Mouse (Mus musculus) CH12.LX (cell line): ENCODE measurements around the gene Six3. TPM values are rescaled to one million over a fixed set of nuclear protein-coding genes. Genes with fewer than 3 reads are reported as not detected.

Experiments used
- DNase-seq: peaks from one replicate; pipeline ENCODE4 v3.0.0-alpha.2; 2013; ENCODE audit errors: extremely low read depth
- H3K27ac ChIP-seq: 2 replicates; pipeline ENCODE4 v1.5.1; 2012; ENCODE audit warnings: low read depth, mild to moderate bottlenecking, control low read depth, moderate library complexity; ENCODE audit not compliant: insufficient read depth
- H3K27me3 ChIP-seq: replicated peaks from 2 replicates; pipeline ENCODE3; 2012; ENCODE audit warnings: inconsistent platforms
- H3K36me3 ChIP-seq, 2 experiments: replicated peaks in 1 of 2; 2 replicates each; pipeline versions ENCODE3 to v1.6.1; 2012; ENCODE audit warnings: inconsistent platforms in 1 of 2, low read length in 1 of 2, mild to moderate bottlenecking in 1 of 2, mixed read lengths in 1 of 2, moderate library complexity in 1 of 2; ENCODE audit not compliant: control insufficient read depth in 1 of 2, insufficient read depth in 1 of 2
- H3K4me1 ChIP-seq, 2 experiments: 2 replicates each; pipeline ENCODE4 v1.6.1; 2012; ENCODE audit warnings: inconsistent platforms in 1 of 2, moderate library complexity in 1 of 2; ENCODE audit not compliant: insufficient read depth in 2 of 2, control insufficient read depth in 1 of 2
- H3K4me2 ChIP-seq: 2 replicates; pipeline ENCODE4 v1.6.1; 2012; ENCODE audit warnings: low read depth, mild to moderate bottlenecking, control low read depth; ENCODE audit not compliant: poor library complexity, insufficient read depth, severe bottlenecking
- H3K4me3 ChIP-seq, 3 experiments: fragments of 150-350 bp in 1 of 3; sonication (generic) in 1 of 3; replicated peaks in 1 of 3; 2 replicates each; pipeline versions ENCODE3 to v1.5.1; 2011 to 2012; ENCODE audit warnings: low read depth in 2 of 3, low read length in 2 of 3, mild to moderate bottlenecking in 2 of 3, moderate library complexity in 2 of 3, control low read depth in 1 of 3, improper control_type of control experiment in 1 of 3, inconsistent platforms in 1 of 3, mixed read lengths in 1 of 3; ENCODE audit not compliant: poor library complexity in 1 of 3
- H3K79me2 ChIP-seq: replicated peaks from 2 replicates; pipeline ENCODE4 v1.6.1; 2012; ENCODE audit warnings: mild to moderate bottlenecking, moderate library complexity; ENCODE audit not compliant: control insufficient read depth, poor library complexity, insufficient read depth, severe bottlenecking; ENCODE audit errors: extremely low read depth
- H3K9ac ChIP-seq: 2 replicates; pipeline ENCODE4 v1.6.1; 2012; ENCODE audit warnings: low read depth, mild to moderate bottlenecking, control low read depth, moderate library complexity; ENCODE audit not compliant: insufficient read depth
- H3K9me3 ChIP-seq: replicated peaks from 2 replicates; pipeline ENCODE3; 2012; ENCODE audit warnings: low read length, inconsistent platforms, mixed read lengths
- BHLHE40 ChIP-seq: IDR thresholded peaks from 2 replicates; pipeline ENCODE4 v1.6.1; 2011; ENCODE audit warnings: mild to moderate bottlenecking, low read depth, low read length, improper control_type of control experiment
- CHD1 ChIP-seq: IDR thresholded peaks from 2 replicates; pipeline ENCODE4 v1.6.1; 2012; ENCODE audit warnings: low read depth, low read length, improper control_type of control experiment, inconsistent platforms
- E2F4 ChIP-seq: IDR thresholded peaks from 2 replicates; pipeline ENCODE4 v1.6.1; 2011; ENCODE audit warnings: low read depth, low read length, improper control_type of control experiment; ENCODE audit not compliant: insufficient replicate concordance
- GABPA ChIP-seq: IDR thresholded peaks from 2 replicates; pipeline ENCODE4 v1.6.1; 2012; ENCODE audit warnings: low read depth, low read length, improper control_type of control experiment, inconsistent platforms; ENCODE audit not compliant: insufficient replicate concordance
- HCFC1 ChIP-seq: IDR thresholded peaks from 2 replicates; pipeline ENCODE4 v1.6.1; 2012; ENCODE audit warnings: low read depth, mild to moderate bottlenecking, inconsistent platforms, low read length, improper control_type of control experiment
- JUND ChIP-seq: conservative IDR thresholded peaks from 2 replicates; pipeline ENCODE4 v1.6.1; 2011; ENCODE audit warnings: low read depth, low read length, improper control_type of control experiment
- MAX ChIP-seq: IDR thresholded peaks from 2 replicates; pipeline ENCODE4 v1.6.1; 2011; ENCODE audit warnings: low read length, improper control_type of control experiment
- MEF2A ChIP-seq: IDR thresholded peaks from 2 replicates; pipeline ENCODE4 v1.6.1; 2014; ENCODE audit warnings: low read depth, mild to moderate bottlenecking, inconsistent platforms, low read length, improper control_type of control experiment, borderline replicate concordance
- MYC ChIP-seq: IDR thresholded peaks from 2 replicates; pipeline ENCODE4 v1.6.1; 2011; ENCODE audit warnings: low read depth, mild to moderate bottlenecking, improper control_type of control experiment, low read length
- NRF1 ChIP-seq: IDR thresholded peaks from 2 replicates; pipeline ENCODE4 v1.6.1; 2014; ENCODE audit warnings: low read depth, mild to moderate bottlenecking, inconsistent platforms, low read length, improper control_type of control experiment, moderate library complexity
- POLR2A ChIP-seq: IDR thresholded peaks from 2 replicates; pipeline ENCODE4 v1.6.1; 2011; ENCODE audit warnings: low read depth, mild to moderate bottlenecking, improper control_type of control experiment, low read length
- POLR2AphosphoS2 ChIP-seq: IDR thresholded peaks from 2 replicates; pipeline ENCODE4 v1.6.1; 2011; ENCODE audit warnings: low read depth, low read length, improper control_type of control experiment
- RAD21 ChIP-seq: IDR thresholded peaks from 2 replicates; pipeline ENCODE4 v1.6.1; 2011; ENCODE audit warnings: low read depth, mild to moderate bottlenecking, low read length, improper control_type of control experiment, moderate library complexity
- RCOR1 ChIP-seq: conservative IDR thresholded peaks from 2 replicates; pipeline ENCODE4 v1.6.1; 2012; ENCODE audit warnings: low read depth, mild to moderate bottlenecking, inconsistent platforms, low read length, improper control_type of control experiment
- SIN3A ChIP-seq: IDR thresholded peaks from 2 replicates; pipeline ENCODE4 v1.6.1; 2012; ENCODE audit warnings: low read length, improper control_type of control experiment, inconsistent platforms
- SMC3 ChIP-seq: IDR thresholded peaks from 2 replicates; pipeline ENCODE4 v1.6.1; 2011; ENCODE audit warnings: low read depth, low read length, improper control_type of control experiment
- TCF12 ChIP-seq: IDR thresholded peaks from 2 replicates; pipeline ENCODE4 v1.6.1; 2014; ENCODE audit warnings: low read depth, mild to moderate bottlenecking, inconsistent platforms, low read length, improper control_type of control experiment
- UBTF ChIP-seq: IDR thresholded peaks from 2 replicates; pipeline ENCODE4 v1.6.1; 2012; ENCODE audit warnings: low read depth, mild to moderate bottlenecking, inconsistent platforms, low read length, improper control_type of control experiment, moderate library complexity
- ZKSCAN1 ChIP-seq: IDR thresholded peaks from 2 replicates; pipeline ENCODE4 v1.6.1; 2012; ENCODE audit warnings: low read depth, inconsistent platforms, low read length, improper control_type of control experiment, borderline replicate concordance
- ZNF384 ChIP-seq: IDR thresholded peaks from 2 replicates; pipeline ENCODE4 v1.6.1; 2012; ENCODE audit warnings: low read depth, low read length, improper control_type of control experiment, inconsistent platforms
- dilution Hi-C: fragments of 300-500 bp; cut with MboI; formaldehyde crosslinking; loops from 2 replicates; pipeline ENCODE4 v1.14.3; 2020; ENCODE audit warnings: low sequenced_read_pairs; ENCODE audit not compliant: extremely low pct_unique_long_range_greater_than_20kb, extremely low pct_ligation_motif_present
- in situ Hi-C: fragments of 300-500 bp; cut with MboI; formaldehyde crosslinking; loops from 3 replicates; pipeline ENCODE4 v1.14.3; 2019; ENCODE audit warnings: low sequenced_read_pairs, low pct_ligation_motif_present, low pct_unique_long_range_greater_than_20kb, mixed read lengths
- polyA plus RNA-seq: library from polyadenylated mRNA; unstranded; fragments of >175 nt; gene quantifications from 2 replicates; pipeline ENCODE4 v1.2.1, GENCODE M21; 2012; ENCODE audit warnings: low read depth; ENCODE audit not compliant: insufficient read length
- total RNA-seq, 2 experiments: library from RNA; depleted of rRNA; stranded (reverse); fragments of 300-350 nt in 1 of 2; fragments of >200 nt in 1 of 2; gene quantifications; 2 replicates each; pipeline ENCODE4 v1.2.3; 2012 to 2014

Six3 gene
- total and polyA plus RNA-seq, 3 experiments = not detected

- no peak overlapping the region for H3K27ac ChIP-seq
- no peak overlapping the region for H3K4me2 ChIP-seq
- H3K79me2 ChIP-seq = no peaks in the 10 kb centered on the region
- H3K4me1 ChIP-seq = no peaks in the 10 kb centered on the region
- TF ChIP-seq ZNF384 = no peak
- no peak for TF ChIP-seq SMC3
- TF ChIP-seq MAX = no peak
- no peak for TF ChIP-seq POLR2AphosphoS2
- TF ChIP-seq SIN3A = no peak
- no peak for TF ChIP-seq RAD21
- no peak for TF ChIP-seq HCFC1
- no peak for TF ChIP-seq GABPA
- TF ChIP-seq UBTF = no peak
- no peak for TF ChIP-seq MEF2A
- no peak for TF ChIP-seq POLR2A
- no peak for TF ChIP-seq BHLHE40
- no peak for TF ChIP-seq JUND
- TF ChIP-seq E2F4 = no peak
- TF ChIP-seq MYC = no peak
- no peak for TF ChIP-seq RCOR1
- TF ChIP-seq NRF1 = no peak
- no peak for TF ChIP-seq TCF12
- no peak for TF ChIP-seq CHD1
- TF ChIP-seq ZKSCAN1 = no peak
- H3K9me3 ChIP-seq = peaks cover 7% of the 10 kb centered on the region
- DNase-seq = no peak
- H3K36me3 ChIP-seq = no peaks in the 10 kb centered on the region
- H3K27me3 ChIP-seq = peaks cover 1% of the 10 kb centered on the region
- no peak overlapping the region for H3K4me3 ChIP-seq
- no peak overlapping the region for H3K9ac ChIP-seq
- in situ Hi-C loops = no loop called here
- dilution Hi-C loops = no loop called here
Measured at GRCm38 (mm10) chr17:85620680-85621504, 7.5 kb downstream of the Six3 start.
